Mouse (Mus musculus) liver, adult 2 months (tissue): ENCODE measurements around the gene Gli1. TPM values are rescaled to one million over a fixed set of nuclear protein-coding genes. Genes with fewer than 3 reads are reported as not detected.

Experiments used
- DNase-seq: peaks from one replicate; pipeline ENCODE4 v3.0.0-alpha.2; 2011; ENCODE audit warnings: low read depth, low spot score; ENCODE audit errors: extremely low read depth
- H3K27ac ChIP-seq: fragments of 200-500 bp; replicated peaks from 2 replicates; pipeline ENCODE4 v1.5.1; 2012; ENCODE audit warnings: low read depth, mild to moderate bottlenecking, control low read depth, inconsistent platforms, low read length; ENCODE audit not compliant: insufficient read depth
- H3K27me3 ChIP-seq: fragments of 200-500 bp; 2 replicates; pipeline ENCODE4 v1.6.1; 2012; ENCODE audit warnings: mild to moderate bottlenecking, moderate library complexity, low read length, inconsistent platforms; ENCODE audit not compliant: control insufficient read depth, insufficient read depth
- H3K36me3 ChIP-seq: fragments of 200-500 bp; 2 replicates; pipeline ENCODE4 v1.6.1; 2012; ENCODE audit warnings: low read length, inconsistent platforms; ENCODE audit not compliant: control insufficient read depth, insufficient read depth
- H3K4me1 ChIP-seq: fragments of 200-500 bp; 2 replicates; pipeline ENCODE4 v1.6.1; 2011; ENCODE audit warnings: low read length; ENCODE audit not compliant: control insufficient read depth, insufficient read depth
- H3K4me3 ChIP-seq: fragments of 200-500 bp; 2 replicates; pipeline ENCODE4 v1.5.1; 2011; ENCODE audit warnings: low read depth, mild to moderate bottlenecking, control low read depth, low read length, moderate library complexity; ENCODE audit not compliant: insufficient read depth
- H3K79me2 ChIP-seq: fragments of 200-500 bp; 2 replicates; pipeline ENCODE4 v1.6.1; 2012; ENCODE audit warnings: inconsistent platforms, mild to moderate bottlenecking, low read length, moderate library complexity; ENCODE audit not compliant: control insufficient read depth, insufficient read depth
- H3K9ac ChIP-seq: fragments of 200-500 bp; 2 replicates; pipeline ENCODE4 v1.6.1; 2012; ENCODE audit warnings: low read depth, mild to moderate bottlenecking, control low read depth, inconsistent platforms, low read length
- CTCF ChIP-seq: fragments of 200-500 bp; IDR thresholded peaks from 2 replicates; pipeline ENCODE4 v1.5.1; 2011; ENCODE audit warnings: low read depth, low read length, control low read depth
- POLR2A ChIP-seq: fragments of 200-500 bp; IDR thresholded peaks from 2 replicates; pipeline ENCODE4 v1.6.1; 2011; ENCODE audit warnings: low read length, control low read depth; ENCODE audit not compliant: insufficient read depth; ENCODE audit errors: extremely low read depth
- WGBS: fragments of 180-500 bp; shearing (Covaris S2); methylation state at CpG from one replicate; pipeline ENCODE4 v1.1.7; 2018; 5-methylcytosine and 5-hydroxymethylcytosine counted together
- polyA plus RNA-seq: library from polyadenylated mRNA; depleted of rRNA; stranded (reverse); fragments of >200 nt; gene quantifications from 2 replicates; pipeline ENCODE4 v1.2.3, GENCODE M21; 2012
- total RNA-seq: library from RNA; depleted of rRNA; stranded (reverse); fragments of >200 nt; gene quantifications from 2 replicates; pipeline ENCODE4 v1.2.3, GENCODE M21; 2014

Gene Gli1
- total and polyA plus RNA-seq, 2 experiments, result 0.04 TPM; not detected in 1

DNA sequence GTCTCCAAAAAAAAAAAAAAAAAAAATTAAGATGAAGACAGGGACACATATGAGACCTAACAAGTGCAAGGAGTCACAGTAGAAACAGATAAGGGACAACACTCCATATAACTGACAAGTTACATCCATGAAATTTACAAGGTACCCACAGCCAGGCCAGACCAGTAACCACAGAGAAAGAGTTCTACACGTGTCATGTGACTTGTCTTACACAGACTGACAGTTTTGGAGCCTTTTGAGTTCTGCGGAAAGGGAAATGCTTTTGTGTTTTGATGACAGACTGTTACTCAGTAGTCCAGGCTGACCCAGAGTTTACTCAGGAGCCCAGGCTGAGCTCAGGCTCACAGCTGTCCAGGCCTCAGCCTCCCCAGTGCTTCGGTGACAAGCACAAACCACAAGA, 1.3 kb upstream of the Gli1 start:
- H3K27ac ChIP-seq, result no peak overlapping the region
- H3K27me3 ChIP-seq, result peaks cover 9% of the 10 kb centered on the region
- H3K9ac ChIP-seq, result no peak overlapping the region
- TF ChIP-seq POLR2A (no peak), CTCF (no peak)
- H3K4me1 ChIP-seq, result peaks cover 6% of the 10 kb centered on the region
- WGBS, result 76% methylated on average over 3 of the region's 3 CpGs
- H3K4me3 ChIP-seq, result no peak overlapping the region
- no peaks in the 10 kb centered on the region for H3K79me2 ChIP-seq
- H3K36me3 ChIP-seq, result no peaks in the 10 kb centered on the region
- DNase-seq, result no peak

DNA sequence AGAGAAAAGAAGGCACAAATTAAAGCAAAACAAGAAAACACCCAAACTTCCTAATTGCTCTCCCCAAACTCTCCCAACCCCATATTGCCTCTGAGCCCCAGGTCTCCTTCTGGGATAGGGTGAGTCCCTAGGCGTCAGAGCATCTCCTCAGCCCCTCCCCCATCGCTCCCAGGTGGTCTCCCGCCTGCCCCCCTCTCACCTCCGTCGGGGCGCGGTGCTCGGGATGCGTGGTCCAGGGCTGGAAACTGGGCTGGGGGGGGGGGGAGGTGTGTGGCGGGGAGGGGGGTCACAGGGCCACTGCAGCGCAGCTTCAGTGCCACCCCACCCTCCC, 449 bp downstream of the Gli1 start:
- 0% methylated on average over 9 of the region's 11 CpGs for WGBS
- Histone ChIP-seq H3K9ac (no peak overlapping the region), H3K4me1 (peaks cover 6% of the 10 kb centered on the region), H3K79me2 (no peaks in the 10 kb centered on the region), H3K27me3 (peaks cover 9% of the 10 kb centered on the region), H3K36me3 (no peaks in the 10 kb centered on the region), H3K4me3 (peak overlapping the region; percentile 16; the same call in 1 of the 2 replicates), H3K27ac (no peak overlapping the region)
- TF ChIP-seq POLR2A, result no peak
- no peak for TF ChIP-seq CTCF
- no peak for DNase-seq

DNA sequence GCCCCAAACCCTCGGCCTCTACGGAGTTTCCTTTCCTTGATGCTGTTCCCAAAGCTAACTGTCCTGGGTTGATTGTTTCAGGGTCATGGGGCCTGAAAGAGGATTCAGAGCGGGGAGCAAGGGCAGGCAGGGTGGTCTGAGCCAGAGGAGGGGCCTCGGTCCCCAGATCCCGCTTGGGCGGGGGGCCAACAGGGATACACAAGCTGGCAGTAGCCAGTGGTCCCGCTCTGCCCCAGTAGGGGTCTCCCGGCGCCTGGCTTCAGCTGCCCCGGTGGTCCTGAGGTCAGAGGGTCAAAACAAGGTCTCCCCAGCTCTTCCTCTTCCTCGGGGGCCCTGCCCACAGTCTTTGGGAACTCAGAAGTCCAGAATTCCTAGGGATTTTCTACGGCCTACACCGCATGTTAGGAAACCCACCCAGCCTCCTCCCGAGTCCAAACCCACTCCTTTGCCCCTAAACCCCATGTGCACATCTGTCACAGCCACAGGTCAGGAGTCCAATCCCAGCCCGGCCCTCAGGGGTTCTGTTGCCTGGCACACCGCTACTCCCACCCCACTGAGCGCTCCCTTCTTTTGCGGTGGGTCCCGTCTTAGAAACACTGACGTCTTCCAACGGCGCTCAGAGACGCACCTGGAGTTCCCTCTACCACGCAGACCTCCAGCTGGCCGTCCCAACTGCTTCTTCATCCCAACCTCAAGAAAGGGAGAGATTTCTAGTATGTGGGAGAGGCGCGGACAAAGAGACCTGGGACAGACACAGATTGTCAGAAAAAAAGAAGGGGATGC, 1.0 kb downstream of the Gli1 start:
- no peak overlapping the region for H3K27ac ChIP-seq

DNA sequence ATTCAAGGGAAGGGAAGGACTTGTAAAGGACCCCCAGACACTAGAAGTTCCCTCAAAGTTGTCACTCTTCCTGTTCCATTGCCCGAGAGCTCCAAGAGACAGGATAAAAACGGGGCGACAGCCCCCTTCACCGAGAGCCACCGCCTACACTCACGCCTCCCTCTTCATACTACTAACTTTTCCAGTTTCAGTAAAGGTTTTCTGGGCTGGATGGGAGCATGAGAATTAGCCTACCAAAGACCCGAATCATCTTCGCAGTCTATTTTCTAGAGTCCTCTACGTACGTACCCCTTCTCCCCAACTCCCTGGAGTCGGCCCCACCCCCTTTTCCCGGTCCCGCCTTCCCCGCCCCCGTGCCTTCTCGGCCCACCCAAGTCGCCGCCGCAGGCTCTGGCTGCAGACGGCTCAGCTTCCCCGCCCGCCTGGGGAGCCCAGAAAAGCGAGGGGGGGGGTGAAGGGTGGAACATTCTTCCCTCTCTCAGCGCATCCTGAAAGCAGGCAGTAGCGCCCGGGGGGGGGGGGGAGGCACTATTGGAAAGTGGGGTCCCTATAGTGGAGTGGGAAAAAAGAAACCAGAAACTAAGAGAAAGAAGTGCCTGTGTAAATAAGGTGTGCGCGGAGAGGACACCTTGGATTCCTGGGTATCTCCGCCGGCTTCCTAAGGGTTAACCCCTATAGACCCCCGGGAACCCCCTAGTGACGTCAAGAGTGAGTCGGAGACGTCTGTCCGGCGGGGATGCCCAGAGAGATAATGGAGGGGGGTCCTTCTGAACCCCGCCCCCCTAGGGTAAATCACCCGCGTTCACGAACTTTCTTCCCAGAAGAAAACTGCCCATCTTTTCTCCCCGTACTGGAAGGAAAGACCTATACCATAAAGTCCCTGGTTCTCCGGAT, 1.8 kb downstream of the Gli1 start:
- peaks cover 9% of the 10 kb centered on the region for H3K27me3 ChIP-seq
- no peaks in the 10 kb centered on the region for H3K79me2 ChIP-seq
- H3K4me3 ChIP-seq, result peak overlapping the region; percentile 52; the same call in 1 of the 2 replicates
- no peak overlapping the region for H3K27ac ChIP-seq
- H3K4me1 ChIP-seq, result peaks cover 6% of the 10 kb centered on the region
- 2% methylated on average over 42 of the region's 42 CpGs for WGBS
- TF ChIP-seq POLR2A (no peak), CTCF (no peak)
- no peak for DNase-seq
- 0 out of 2 replicates have a peak overlapping the region, but pooled peaks have one; percentile 14 for H3K9ac ChIP-seq
- no peaks in the 10 kb centered on the region for H3K36me3 ChIP-seq

More for the DNA sequence above, 1.0 kb downstream of the Gli1 start:
- DNase-seq, result no peak
- no peak overlapping the region; the same call in 1 of the 2 replicates for H3K4me3 ChIP-seq
- H3K9ac ChIP-seq, result no peak overlapping the region
- WGBS, result 6% methylated on average over 27 of the region's 27 CpGs
- no peaks in the 10 kb centered on the region for H3K36me3 ChIP-seq
- peaks cover 9% of the 10 kb centered on the region for H3K27me3 ChIP-seq
- no peak for TF ChIP-seq POLR2A
- TF ChIP-seq CTCF, result no peak
- no peaks in the 10 kb centered on the region for H3K79me2 ChIP-seq
- H3K4me1 ChIP-seq, result peaks cover 6% of the 10 kb centered on the region

DNA sequence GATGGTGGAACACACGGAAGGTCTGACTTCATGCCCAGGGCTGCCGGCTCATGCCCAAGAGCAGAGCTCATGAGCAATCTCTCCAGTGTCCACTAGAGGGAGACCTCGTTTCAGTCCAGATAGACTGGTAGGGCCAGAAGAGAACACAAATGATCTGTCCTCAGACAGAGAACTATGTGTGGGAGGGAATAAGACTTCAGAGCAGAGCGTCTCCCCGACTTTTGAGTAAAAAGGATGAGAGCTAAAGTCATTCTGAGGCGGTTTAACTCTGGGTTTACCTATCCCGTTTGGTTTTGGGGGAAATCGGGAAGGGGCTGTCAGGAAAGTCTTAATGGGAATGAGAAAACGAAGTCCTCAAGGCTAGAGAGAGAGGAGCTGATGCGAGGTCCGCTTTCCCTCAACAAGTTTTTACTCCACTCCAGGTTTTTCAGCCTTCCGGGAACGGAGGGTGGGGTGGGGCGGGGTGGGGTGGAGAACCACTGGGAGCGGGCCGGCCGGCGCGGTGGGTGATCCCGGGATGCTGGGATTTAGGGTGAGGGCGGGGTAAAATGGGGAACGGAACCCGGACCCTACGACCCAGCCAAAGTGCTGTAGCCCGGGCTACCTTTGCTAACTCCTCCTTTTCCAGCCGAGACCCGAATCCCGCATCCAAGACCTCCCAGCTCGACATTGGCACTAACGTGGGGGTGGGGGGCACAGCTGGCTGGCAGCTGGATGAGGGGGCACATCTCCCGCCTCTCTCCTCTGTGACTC, 2.7 kb downstream of the Gli1 start:
- WGBS, result under 1% methylated on average over 31 of the region's 31 CpGs
- peaks cover 6% of the 10 kb centered on the region for H3K4me1 ChIP-seq
- H3K27me3 ChIP-seq, result peaks cover 9% of the 10 kb centered on the region
- no peaks in the 10 kb centered on the region for H3K79me2 ChIP-seq
- H3K9ac ChIP-seq, result 0 out of 2 replicates have a peak overlapping the region, but pooled peaks have one; percentile 14
- no peaks in the 10 kb centered on the region for H3K36me3 ChIP-seq
- no peak overlapping the region for H3K27ac ChIP-seq
- TF ChIP-seq CTCF, result peak; percentile 85
- TF ChIP-seq POLR2A, result no peak
- H3K4me3 ChIP-seq, result peak overlapping the region; percentile 52; the same call in 1 of the 2 replicates
- DNase-seq, result peak; percentile 76
